Mouse (Mus musculus) embryonic fibroblast, embryonic 13.5 days (primary cell): ENCODE measurements at regions not wholly inside any gene's neighbourhood (a gene's known extent, or its start where the extent isn't known, plus 50 kb on each side); places are given as distances from the start of the nearest gene placed in this dataset.

Experiments used
- H3K27ac ChIP-seq: 2 replicates; pipeline ENCODE4 v1.5.1; 2012; ENCODE audit warnings: low read length, control low read depth, inconsistent platforms; ENCODE audit not compliant: insufficient read depth
- H3K4me1 ChIP-seq: 2 replicates; pipeline ENCODE4 v1.6.1; 2011; ENCODE audit warnings: low read length; ENCODE audit not compliant: control insufficient read depth, insufficient read depth
- H3K4me3 ChIP-seq: 2 replicates; pipeline ENCODE4 v1.5.1; 2011; ENCODE audit warnings: mild to moderate bottlenecking, control low read depth, low read length; ENCODE audit not compliant: insufficient read depth
- CTCF ChIP-seq: IDR thresholded peaks from 2 replicates; pipeline ENCODE4 v1.5.1; 2011; ENCODE audit warnings: mild to moderate bottlenecking, control low read depth, low read length, moderate library complexity, borderline replicate concordance; ENCODE audit not compliant: insufficient read depth
- POLR2A ChIP-seq: IDR thresholded peaks from 2 replicates; pipeline ENCODE4 v1.6.1; 2011; ENCODE audit warnings: low read depth, mild to moderate bottlenecking, control low read depth, low read length, moderate library complexity

GRCm38 (mm10) chr6:91590806-91591571 is 75.3 kb downstream of the Lsm3 start:
- Histone ChIP-seq H3K4me3 (no peak overlapping the region), H3K27ac (no peak overlapping the region)
- no peak for TF ChIP-seq CTCF
- no peak for TF ChIP-seq POLR2A

GRCm38 (mm10) chr6:91592651-91593050 is 76.9 kb downstream of the Lsm3 start:
- TF ChIP-seq CTCF: no peak
- no peak for TF ChIP-seq POLR2A
- Histone ChIP-seq H3K4me3 (no peak overlapping the region), H3K27ac (no peak overlapping the region), H3K4me1 (no peaks in the 10 kb centered on the region)

More at GRCm38 (mm10) chr6:91590806-91591571, 75.3 kb downstream of the Lsm3 start:
- H3K4me1 ChIP-seq: no peaks in the 10 kb centered on the region

GRCm38 (mm10) chr6:91598942-91599341 is 83.2 kb downstream of the Lsm3 start:
- no peak overlapping the region for H3K27ac ChIP-seq
- TF ChIP-seq POLR2A: no peak
- TF ChIP-seq CTCF: no peak
- H3K4me3 ChIP-seq: no peak overlapping the region
- H3K4me1 ChIP-seq: no peaks in the 10 kb centered on the region

GRCm38 (mm10) chr6:91600116-91600515 is 83.7 kb upstream of the Slc6a6 start:
- no peak overlapping the region for H3K27ac ChIP-seq
- TF ChIP-seq POLR2A (no peak), CTCF (no peak)
- no peak overlapping the region for H3K4me3 ChIP-seq
- no peaks in the 10 kb centered on the region for H3K4me1 ChIP-seq

- TF ChIP-seq POLR2A (no peak), CTCF (no peak)
- Histone ChIP-seq H3K27ac (no peak overlapping the region), H3K4me1 (no peaks in the 10 kb centered on the region), H3K4me3 (no peak overlapping the region)
Measured at GRCm38 (mm10) chr6:91606634-91607215, 77.1 kb upstream of the Slc6a6 start.

- Histone ChIP-seq H3K4me3 (no peak overlapping the region), H3K4me1 (no peaks in the 10 kb centered on the region), H3K27ac (no peak overlapping the region)
- TF ChIP-seq POLR2A (no peak), CTCF (no peak)
Measured at GRCm38 (mm10) chr6:91607613-91608272, 76.1 kb upstream of the Slc6a6 start.

GRCm38 (mm10) chr6:91609671-91610070 is 74.2 kb upstream of the Slc6a6 start:
- H3K4me3 ChIP-seq: no peak overlapping the region
- no peak overlapping the region for H3K27ac ChIP-seq
- TF ChIP-seq CTCF (no peak), POLR2A (no peak)
- H3K4me1 ChIP-seq: no peaks in the 10 kb centered on the region

GRCm38 (mm10) chr6:91615022-91615421 is 68.8 kb upstream of the Slc6a6 start:
- Histone ChIP-seq H3K4me1 (0 out of 2 replicates have a peak, but pooled peaks cover 2% of the 10 kb centered on the region), H3K27ac (no peak overlapping the region), H3K4me3 (no peak overlapping the region)
- TF ChIP-seq CTCF (no peak), POLR2A (no peak)

- TF ChIP-seq CTCF: no peak
- no peak for TF ChIP-seq POLR2A
- Histone ChIP-seq H3K27ac (no peak overlapping the region; the same call in 1 of the 2 replicates), H3K4me3 (no peak overlapping the region), H3K4me1 (0 out of 2 replicates have a peak, but pooled peaks cover 2% of the 10 kb centered on the region)
Measured at GRCm38 (mm10) chr6:91616541-91616940, 67.3 kb upstream of the Slc6a6 start.
